Comparison of ENCODE assay signal across 15 mouse cellular contexts in genomic region chr11:85789750-85790149, GRCm38 (mm10).
"Had no signal": no experiment of that assay in that cellular context is flagged by ENCODE, and none has a peak within 500 bp of the region (broad histone marks: within the 10 kb centered on the region; RNA-seq: fewer than 3 reads in every experiment).

No protein-coding gene starts in this region.

- H3K9ac ChIP-seq: intestine, embryonic 15.5 days; limb, embryonic 15.5 days; lung, embryonic 15.5 days; neural tube, embryonic 12.5 days had no signal

- H3K27me3 ChIP-seq: intestine, embryonic 15.5 days; lung, embryonic 15.5 days; neural tube, embryonic 12.5 days had no signal

- DNase-seq: kidney, adult 18-20 months; kidney, postnatal 14 days; layer of hippocampus, adult 9-11 months; layer of hippocampus, postnatal 36 days; lung, postnatal 36 days; midbrain, embryonic 14.5 days; retina, postnatal 1 day; right cerebral cortex, postnatal 14 days; thymus, adult 18-20 months; thymus, postnatal 14 days had no signal

- H3K4me2 ChIP-seq: intestine, embryonic 15.5 days; limb, embryonic 15.5 days; lung, embryonic 15.5 days; neural tube, embryonic 12.5 days had no signal

- H3K36me3 ChIP-seq: intestine, embryonic 15.5 days; limb, embryonic 15.5 days; lung, embryonic 15.5 days; midbrain, embryonic 10.5 days; neural tube, embryonic 12.5 days had no signal

- H3K4me3 ChIP-seq: intestine, embryonic 15.5 days; limb, embryonic 15.5 days; lung, embryonic 15.5 days; midbrain, embryonic 10.5 days; neural tube, embryonic 12.5 days had no signal

- H3K27ac ChIP-seq: intestine, embryonic 15.5 days; limb, embryonic 15.5 days; midbrain, embryonic 10.5 days; neural tube, embryonic 12.5 days had no signal

- H3K9me3 ChIP-seq: intestine, embryonic 15.5 days; limb, embryonic 15.5 days; lung, embryonic 15.5 days; midbrain, embryonic 10.5 days; neural tube, embryonic 12.5 days had no signal
